Mouse (Mus musculus) CH12.LX (cell line): ENCODE results near the gene Capza2. TPM values are rescaled to one million over a fixed set of nuclear protein-coding genes. Genes with fewer than 3 reads are reported as not detected.

ENCODE experiments used
- DNase-seq: peaks from one replicate; pipeline ENCODE4 v3.0.0-alpha.2; 2013; ENCODE audit errors: extremely low read depth
- H3K27ac ChIP-seq: 2 replicates; pipeline ENCODE4 v1.5.1; 2012; ENCODE audit warnings: low read depth, mild to moderate bottlenecking, control low read depth, moderate library complexity; ENCODE audit not compliant: insufficient read depth
- H3K27me3 ChIP-seq: replicated peaks from 2 replicates; pipeline ENCODE3; 2012; ENCODE audit warnings: inconsistent platforms
- H3K36me3 ChIP-seq, 2 experiments: replicated peaks in 1 of 2; 2 replicates each; pipeline versions ENCODE3 to v1.6.1; 2012; ENCODE audit warnings: inconsistent platforms in 1 of 2, low read length in 1 of 2, mild to moderate bottlenecking in 1 of 2, mixed read lengths in 1 of 2, moderate library complexity in 1 of 2; ENCODE audit not compliant: control insufficient read depth in 1 of 2, insufficient read depth in 1 of 2
- H3K4me1 ChIP-seq, 2 experiments: 2 replicates each; pipeline ENCODE4 v1.6.1; 2012; ENCODE audit warnings: inconsistent platforms in 1 of 2, moderate library complexity in 1 of 2; ENCODE audit not compliant: insufficient read depth in 2 of 2, control insufficient read depth in 1 of 2
- H3K4me2 ChIP-seq: 2 replicates; pipeline ENCODE4 v1.6.1; 2012; ENCODE audit warnings: low read depth, mild to moderate bottlenecking, control low read depth; ENCODE audit not compliant: poor library complexity, insufficient read depth, severe bottlenecking
- H3K4me3 ChIP-seq, 3 experiments: fragments of 150-350 bp in 1 of 3; sonication (generic) in 1 of 3; replicated peaks in 1 of 3; 2 replicates each; pipeline versions ENCODE3 to v1.5.1; 2011 to 2012; ENCODE audit warnings: low read depth in 2 of 3, low read length in 2 of 3, mild to moderate bottlenecking in 2 of 3, moderate library complexity in 2 of 3, control low read depth in 1 of 3, improper control_type of control experiment in 1 of 3, inconsistent platforms in 1 of 3, mixed read lengths in 1 of 3; ENCODE audit not compliant: poor library complexity in 1 of 3
- H3K79me2 ChIP-seq: replicated peaks from 2 replicates; pipeline ENCODE4 v1.6.1; 2012; ENCODE audit warnings: mild to moderate bottlenecking, moderate library complexity; ENCODE audit not compliant: control insufficient read depth, poor library complexity, insufficient read depth, severe bottlenecking; ENCODE audit errors: extremely low read depth
- H3K9ac ChIP-seq: 2 replicates; pipeline ENCODE4 v1.6.1; 2012; ENCODE audit warnings: low read depth, mild to moderate bottlenecking, control low read depth, moderate library complexity; ENCODE audit not compliant: insufficient read depth
- H3K9me3 ChIP-seq: replicated peaks from 2 replicates; pipeline ENCODE3; 2012; ENCODE audit warnings: low read length, inconsistent platforms, mixed read lengths
- CHD1 ChIP-seq: IDR thresholded peaks from 2 replicates; pipeline ENCODE4 v1.6.1; 2012; ENCODE audit warnings: low read depth, low read length, improper control_type of control experiment, inconsistent platforms
- CTCF ChIP-seq, 2 experiments: IDR thresholded peaks in 1 of 2; conservative IDR thresholded peaks in 1 of 2; 2 replicates each; pipeline ENCODE4 v1.5.1; 2011 to 2012; ENCODE audit warnings: low read depth in 2 of 2, low read length in 2 of 2, improper control_type of control experiment in 1 of 2, inconsistent platforms in 1 of 2, mild to moderate bottlenecking in 1 of 2, moderate library complexity in 1 of 2
- EP300 ChIP-seq: IDR thresholded peaks from 2 replicates; pipeline ENCODE4 v1.6.1; 2011; ENCODE audit warnings: low read length, improper control_type of control experiment
- ETS1 ChIP-seq: conservative IDR thresholded peaks from 2 replicates; pipeline ENCODE4 v1.6.1; 2012; ENCODE audit warnings: low read depth, mild to moderate bottlenecking, inconsistent platforms, low read length, improper control_type of control experiment, moderate library complexity
- GABPA ChIP-seq: IDR thresholded peaks from 2 replicates; pipeline ENCODE4 v1.6.1; 2012; ENCODE audit warnings: low read depth, low read length, improper control_type of control experiment, inconsistent platforms; ENCODE audit not compliant: insufficient replicate concordance
- HCFC1 ChIP-seq: IDR thresholded peaks from 2 replicates; pipeline ENCODE4 v1.6.1; 2012; ENCODE audit warnings: low read depth, mild to moderate bottlenecking, inconsistent platforms, low read length, improper control_type of control experiment
- JUN ChIP-seq: IDR thresholded peaks from 2 replicates; pipeline ENCODE4 v1.6.1; 2011; ENCODE audit warnings: low read depth, mild to moderate bottlenecking, low read length, improper control_type of control experiment, moderate library complexity; ENCODE audit not compliant: insufficient read depth
- KAT2A ChIP-seq: IDR thresholded peaks from 2 replicates; pipeline ENCODE4 v1.6.1; 2012; ENCODE audit warnings: low read length, improper control_type of control experiment, inconsistent platforms; ENCODE audit not compliant: insufficient replicate concordance
- MAX ChIP-seq: IDR thresholded peaks from 2 replicates; pipeline ENCODE4 v1.6.1; 2011; ENCODE audit warnings: low read length, improper control_type of control experiment
- MAZ ChIP-seq: IDR thresholded peaks from 2 replicates; pipeline ENCODE4 v1.6.1; 2012; ENCODE audit warnings: low read depth, mild to moderate bottlenecking, inconsistent platforms, low read length, improper control_type of control experiment, moderate library complexity
- MYC ChIP-seq: IDR thresholded peaks from 2 replicates; pipeline ENCODE4 v1.6.1; 2011; ENCODE audit warnings: low read depth, mild to moderate bottlenecking, improper control_type of control experiment, low read length
- PAX5 ChIP-seq: IDR thresholded peaks from 2 replicates; pipeline ENCODE4 v1.6.1; 2012; ENCODE audit warnings: low read length, inconsistent platforms, mixed read lengths
- POLR2A ChIP-seq: IDR thresholded peaks from 2 replicates; pipeline ENCODE4 v1.6.1; 2011; ENCODE audit warnings: low read depth, mild to moderate bottlenecking, improper control_type of control experiment, low read length
- RAD21 ChIP-seq: IDR thresholded peaks from 2 replicates; pipeline ENCODE4 v1.6.1; 2011; ENCODE audit warnings: low read depth, mild to moderate bottlenecking, low read length, improper control_type of control experiment, moderate library complexity
- RCOR1 ChIP-seq: conservative IDR thresholded peaks from 2 replicates; pipeline ENCODE4 v1.6.1; 2012; ENCODE audit warnings: low read depth, mild to moderate bottlenecking, inconsistent platforms, low read length, improper control_type of control experiment
- SIN3A ChIP-seq: IDR thresholded peaks from 2 replicates; pipeline ENCODE4 v1.6.1; 2012; ENCODE audit warnings: low read length, improper control_type of control experiment, inconsistent platforms
- SMC3 ChIP-seq: IDR thresholded peaks from 2 replicates; pipeline ENCODE4 v1.6.1; 2011; ENCODE audit warnings: low read depth, low read length, improper control_type of control experiment
- USF2 ChIP-seq: conservative IDR thresholded peaks from 2 replicates; pipeline ENCODE4 v1.6.1; 2011; ENCODE audit warnings: low read depth, low read length, improper control_type of control experiment
- ZKSCAN1 ChIP-seq: IDR thresholded peaks from 2 replicates; pipeline ENCODE4 v1.6.1; 2012; ENCODE audit warnings: low read depth, inconsistent platforms, low read length, improper control_type of control experiment, borderline replicate concordance
- ZNF384 ChIP-seq: IDR thresholded peaks from 2 replicates; pipeline ENCODE4 v1.6.1; 2012; ENCODE audit warnings: low read depth, low read length, improper control_type of control experiment, inconsistent platforms
- dilution Hi-C: fragments of 300-500 bp; cut with MboI; formaldehyde crosslinking; loops from 2 replicates; pipeline ENCODE4 v1.14.3; 2020; ENCODE audit warnings: low sequenced_read_pairs; ENCODE audit not compliant: extremely low pct_unique_long_range_greater_than_20kb, extremely low pct_ligation_motif_present
- in situ Hi-C: fragments of 300-500 bp; cut with MboI; formaldehyde crosslinking; loops from 3 replicates; pipeline ENCODE4 v1.14.3; 2019; ENCODE audit warnings: low sequenced_read_pairs, low pct_ligation_motif_present, low pct_unique_long_range_greater_than_20kb, mixed read lengths
- polyA plus RNA-seq: library from polyadenylated mRNA; unstranded; fragments of >175 nt; gene quantifications from 2 replicates; pipeline ENCODE4 v1.2.1, GENCODE M21; 2012; ENCODE audit warnings: low read depth; ENCODE audit not compliant: insufficient read length
- total RNA-seq, 2 experiments: library from RNA; depleted of rRNA; stranded (reverse); fragments of 300-350 nt in 1 of 2; fragments of >200 nt in 1 of 2; gene quantifications; 2 replicates each; pipeline ENCODE4 v1.2.3; 2012 to 2014

Gene Capza2
- total and polyA plus RNA-seq, 3 experiments, result 64.9 to 277 (median 171) TPM

GRCm38 (mm10) chr6:17666024-17666423 is 30.0 kb downstream of the Capza2 start:
- Histone ChIP-seq H3K4me3 (no peak overlapping the region), H3K27me3 (no peaks in the 10 kb centered on the region), H3K9ac (no peak overlapping the region), H3K36me3 (peaks cover 43 to 82% of the 10 kb centered on the region in 2 experiments), H3K4me2 (no peak overlapping the region), H3K79me2 (no peaks in the 10 kb centered on the region), H3K4me1 (no peaks in the 10 kb centered on the region; a peak in 1 of 4 replicates), H3K9me3 (no peaks in the 10 kb centered on the region), H3K27ac (no peak overlapping the region)
- dilution Hi-C loops, result no loop called here
- DNase-seq, result no peak
- in situ Hi-C loops, result no loop called here
- TF ChIP-seq MAX, result no peak
- no peak for TF ChIP-seq EP300
- TF ChIP-seq HCFC1, result no peak
- TF ChIP-seq PAX5, result no peak
- no peak for TF ChIP-seq USF2
- TF ChIP-seq ETS1, result no peak
- TF ChIP-seq GABPA, result no peak
- TF ChIP-seq CHD1, result no peak
- TF ChIP-seq KAT2A, result no peak
- no peak for TF ChIP-seq ZKSCAN1
- TF ChIP-seq CTCF (conservative IDR thresholded peaks at IDR 0.05 in 1 of 2, IDR thresholded peaks at IDR 0.05 in 1 of 2; ENCODE audit: low read depth in 2 of 2, low read length in 2 of 2), result no peak
- no peak for TF ChIP-seq RCOR1
- no peak for TF ChIP-seq SMC3
- TF ChIP-seq POLR2A, result no peak

GRCm38 (mm10) chr6:17667813-17668212 is 31.8 kb downstream of the Capza2 start:
- Histone ChIP-seq H3K4me3 (no peak overlapping the region), H3K4me1 (no peaks in the 10 kb centered on the region; a peak in 1 of 4 replicates), H3K79me2 (no peaks in the 10 kb centered on the region), H3K9me3 (no peaks in the 10 kb centered on the region), H3K9ac (no peak overlapping the region), H3K36me3 (peaks cover 33 to 68% of the 10 kb centered on the region in 2 experiments), H3K4me2 (no peak overlapping the region), H3K27ac (no peak overlapping the region), H3K27me3 (no peaks in the 10 kb centered on the region)
- in situ Hi-C loops, result no loop called here
- no peak for DNase-seq
- dilution Hi-C loops, result no loop called here
- no peak for TF ChIP-seq SIN3A
- no peak for TF ChIP-seq JUN
- no peak for TF ChIP-seq EP300
- TF ChIP-seq MAZ, result no peak
- TF ChIP-seq ZNF384, result no peak
- TF ChIP-seq MYC, result no peak
- no peak for TF ChIP-seq RAD21
